Mouse (Mus musculus): ENCODE data around the gene Strada.

Gene Strada

DNA sequence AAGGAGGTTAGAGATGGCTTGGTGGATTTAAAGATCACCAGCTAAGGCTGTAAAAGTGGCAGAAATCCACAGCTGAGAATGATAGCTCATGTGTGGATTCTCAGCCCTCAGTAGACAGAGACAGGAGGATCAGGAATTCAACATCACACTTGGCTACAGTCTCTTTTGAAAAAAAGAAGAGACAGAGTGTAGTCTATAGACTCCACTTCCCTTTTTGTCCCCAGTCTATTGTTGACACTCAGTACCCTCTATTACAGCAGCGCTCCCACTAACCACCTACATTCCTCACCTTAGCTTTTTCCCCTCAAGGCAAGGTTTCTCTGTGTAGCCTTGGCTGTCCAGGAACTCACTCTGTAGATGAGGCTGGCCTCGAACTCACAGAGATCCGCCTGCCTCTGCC, 10.3 kb downstream of the Strada start:
- no peak for DNase-seq (ENCODE audit: low read depth, low spot score)

DNA sequence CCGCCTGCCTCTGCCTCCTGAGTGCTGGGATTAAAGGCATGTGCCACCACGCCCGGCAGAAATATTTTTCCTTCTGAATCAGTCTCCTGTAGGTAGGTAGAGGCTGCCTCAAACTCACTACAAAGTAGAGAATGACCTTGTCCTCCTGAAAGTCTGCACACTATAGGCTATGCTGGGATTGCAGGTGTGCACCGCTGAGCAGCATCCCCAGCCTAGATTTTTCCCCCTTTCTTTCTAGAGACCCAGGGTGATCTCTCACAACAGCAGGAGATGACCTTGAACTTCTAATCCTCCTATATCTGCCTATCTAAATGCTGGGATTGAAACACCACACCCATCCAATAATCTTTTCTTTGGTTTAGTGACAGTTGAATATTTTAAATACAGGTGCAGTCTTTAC, 14.6 kb downstream of the Strada start:
- no peak for DNase-seq (ENCODE audit: low read depth, low spot score)

DNA sequence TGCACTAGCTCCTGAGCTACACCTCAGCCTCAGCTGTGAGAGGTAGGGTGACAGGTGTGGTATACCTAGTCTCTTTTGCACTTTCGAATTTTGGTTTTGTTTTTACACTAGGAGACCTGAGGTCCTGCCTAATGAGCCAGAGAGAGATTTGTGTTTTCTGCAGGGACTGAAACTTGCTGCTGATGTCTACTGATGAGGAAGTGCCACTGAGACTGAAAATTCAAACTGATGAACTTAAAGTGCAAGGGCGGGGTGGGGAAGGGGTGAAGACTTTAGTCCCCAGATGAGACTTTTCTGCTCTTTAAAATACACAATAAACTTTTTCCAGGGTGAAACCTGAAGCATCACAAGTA, 21.5 kb downstream of the Strada start:
- no peak for DNase-seq (ENCODE audit: low read depth, low spot score)

DNA sequence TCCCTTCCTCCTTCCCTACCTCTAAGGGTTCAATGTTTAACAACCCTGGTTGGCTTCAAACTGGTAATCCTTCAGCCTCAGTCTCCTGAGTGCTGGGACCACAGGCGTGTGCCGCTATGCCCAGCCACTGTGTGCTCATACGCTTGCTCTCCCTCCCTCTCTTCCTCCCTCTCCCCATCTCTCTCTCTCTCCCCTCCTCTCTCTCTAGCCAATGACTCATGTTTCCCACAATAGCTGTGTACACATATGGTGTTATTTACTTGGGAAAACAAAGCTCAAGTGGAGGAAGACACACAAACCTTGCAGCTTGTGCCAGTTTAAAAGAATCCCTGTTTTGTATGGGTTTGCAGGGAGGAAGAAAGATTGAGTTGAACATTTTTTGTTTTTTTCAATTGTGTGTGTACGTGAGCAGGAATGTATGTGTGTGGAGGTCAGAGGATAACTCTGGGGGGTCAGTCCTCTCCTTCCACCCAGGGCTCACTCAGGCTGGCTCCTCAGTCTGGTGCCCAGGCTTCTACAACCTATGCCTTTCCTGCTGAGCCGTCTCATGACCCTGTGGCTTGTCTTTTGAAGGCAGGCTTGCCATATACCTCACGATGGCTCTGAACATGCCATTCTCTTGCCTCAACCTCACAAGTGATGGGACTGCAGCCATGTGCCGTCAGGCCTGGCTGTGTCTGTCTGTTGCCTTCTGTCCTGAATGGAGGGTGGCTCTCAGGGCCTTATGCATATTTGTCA, 22.1 kb downstream of the Strada start:
- DNase-seq (ENCODE audit: low read depth, low spot score): peak; percentile 71

DNA sequence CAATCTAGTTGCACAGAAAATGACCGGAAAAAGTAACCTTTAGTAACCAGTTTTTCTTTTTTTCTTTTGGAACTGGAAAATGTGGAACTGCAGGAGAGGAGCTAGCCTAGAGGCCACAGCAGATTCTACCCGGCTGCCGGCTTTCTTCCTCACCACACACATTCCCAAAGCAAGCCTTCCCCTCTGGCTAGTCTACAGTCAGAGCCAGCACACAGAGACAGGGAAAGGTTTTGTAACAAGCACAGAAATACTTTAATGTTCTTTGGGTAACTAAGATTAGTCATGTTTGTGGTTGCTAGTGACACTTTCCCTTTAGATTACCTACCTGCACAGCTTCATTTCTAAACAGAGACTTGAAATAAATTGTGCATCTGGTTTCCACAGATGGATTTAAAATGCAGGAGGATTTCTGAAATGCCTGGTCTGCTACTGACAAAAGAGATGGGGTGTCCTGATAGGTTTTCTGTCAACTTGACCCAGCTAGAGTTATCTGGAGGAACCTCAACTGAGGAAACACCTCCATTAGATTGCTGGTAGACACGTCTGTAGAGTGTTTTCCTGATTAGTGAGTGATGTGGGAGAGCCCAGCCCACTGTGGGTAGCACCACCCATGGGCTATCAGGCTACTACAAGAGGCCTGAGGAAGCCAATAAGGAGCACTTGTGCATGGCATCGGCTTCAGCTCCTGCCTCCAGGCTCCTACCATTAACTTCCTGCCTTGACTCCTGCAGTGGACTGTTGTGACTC, 23.8 kb downstream of the Strada start:
- DNase-seq (ENCODE audit: low read depth, low spot score): peak; percentile 36

DNA sequence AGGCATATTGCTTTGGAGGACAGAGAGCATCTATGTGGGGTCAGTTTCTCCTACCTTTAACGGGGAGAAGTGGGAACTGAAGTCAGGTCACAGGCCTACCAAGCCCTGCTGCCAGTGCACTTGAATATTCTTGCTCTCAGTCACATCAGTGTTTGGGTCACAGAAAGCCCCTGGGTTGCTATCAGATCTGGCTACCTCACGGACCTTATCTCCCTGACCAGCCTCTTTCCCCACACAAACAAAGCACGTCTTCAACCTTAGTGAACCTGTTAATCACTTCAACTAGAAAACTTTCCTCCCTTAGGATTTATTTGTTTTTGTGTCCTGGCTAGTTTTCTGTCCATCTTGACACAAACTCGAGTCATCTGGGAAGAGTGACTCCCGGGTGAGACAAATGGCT, 25.6 kb downstream of the Strada start:
- no peak for DNase-seq (ENCODE audit: low read depth, low spot score)

DNA sequence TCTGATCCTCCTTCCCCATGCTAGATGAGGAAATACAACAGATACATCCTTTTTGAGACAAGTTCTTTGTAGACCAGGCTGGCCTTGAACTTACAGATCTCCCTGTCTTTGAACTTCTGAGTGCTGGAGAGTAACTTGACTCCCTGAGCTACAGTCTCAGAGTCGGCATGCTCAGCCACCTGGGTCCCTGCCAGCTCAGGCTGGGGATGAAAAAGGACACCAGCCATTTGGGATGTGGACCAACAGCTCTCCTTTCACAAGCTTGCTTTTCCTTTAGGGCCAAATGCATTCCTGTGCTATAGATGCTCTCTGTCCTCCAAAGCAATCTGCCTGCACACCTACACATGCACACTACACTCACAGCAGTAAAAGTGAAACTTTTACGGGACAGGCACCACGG, 26.9 kb downstream of the Strada start:
- DNase-seq (ENCODE audit: low read depth, low spot score): peak; percentile 55

DNA sequence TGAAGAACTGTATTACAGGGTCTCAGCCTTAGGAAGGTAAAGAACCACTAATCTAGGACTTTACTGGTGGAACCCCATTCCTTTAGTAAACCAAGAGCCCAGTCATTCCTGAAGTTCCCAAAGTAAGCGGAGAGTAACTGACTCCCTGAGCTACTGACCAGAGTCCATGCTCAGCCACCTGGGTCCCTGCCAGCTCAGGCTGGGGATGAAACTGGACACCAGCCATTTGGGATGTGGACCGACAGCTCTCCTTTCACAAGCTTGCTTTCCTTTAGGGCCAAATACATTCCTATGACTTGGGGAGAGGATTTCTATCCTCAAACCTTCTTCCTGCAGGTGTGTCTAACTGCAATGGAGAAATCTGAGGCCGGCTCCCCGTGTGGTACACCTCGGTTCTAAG, 27.6 kb downstream of the Strada start:
- DNase-seq (ENCODE audit: low read depth, low spot score): peak; percentile 55

DNA sequence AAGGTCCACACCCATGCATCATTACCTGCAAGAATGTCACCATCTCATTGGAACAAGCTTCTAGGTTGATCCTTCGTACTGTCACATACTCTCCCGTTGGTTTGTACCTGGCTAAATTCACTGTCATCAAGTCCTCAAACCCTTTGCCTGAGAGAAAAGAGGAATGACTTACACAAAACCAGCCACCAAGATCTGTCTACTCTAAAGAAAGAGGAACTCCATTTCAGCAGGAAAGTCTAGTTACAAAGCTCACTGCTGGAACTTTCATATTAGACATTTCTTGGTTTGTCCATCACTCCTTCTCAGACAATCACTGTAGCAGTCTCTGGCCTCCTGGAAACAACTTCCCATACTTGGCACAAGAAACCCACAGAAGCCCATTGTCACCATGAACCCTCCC, 28.7 kb downstream of the Strada start:
- DNase-seq (ENCODE audit: low read depth, low spot score): no peak

DNA sequence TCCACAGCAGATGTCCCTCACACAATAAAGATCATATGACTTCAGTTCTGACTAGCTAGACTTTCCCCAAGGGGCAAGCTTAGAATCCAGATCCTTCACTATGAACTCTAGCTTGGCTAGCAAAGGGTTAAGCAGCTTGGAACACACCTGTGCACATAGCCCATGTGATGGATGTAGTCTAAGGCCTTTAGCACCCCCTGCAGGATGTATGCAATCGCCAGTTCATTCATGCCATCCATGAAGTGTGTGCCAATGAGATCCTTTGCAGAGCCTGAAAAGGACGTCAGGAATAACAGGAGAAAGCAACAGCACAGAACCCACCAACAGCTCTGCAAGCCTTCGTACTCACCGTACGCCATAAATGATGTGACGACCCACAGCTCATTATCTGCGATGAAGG, 31.2 kb downstream of the Strada start:
- peak; percentile 31 for DNase-seq (ENCODE audit: low read depth, low spot score)

DNA sequence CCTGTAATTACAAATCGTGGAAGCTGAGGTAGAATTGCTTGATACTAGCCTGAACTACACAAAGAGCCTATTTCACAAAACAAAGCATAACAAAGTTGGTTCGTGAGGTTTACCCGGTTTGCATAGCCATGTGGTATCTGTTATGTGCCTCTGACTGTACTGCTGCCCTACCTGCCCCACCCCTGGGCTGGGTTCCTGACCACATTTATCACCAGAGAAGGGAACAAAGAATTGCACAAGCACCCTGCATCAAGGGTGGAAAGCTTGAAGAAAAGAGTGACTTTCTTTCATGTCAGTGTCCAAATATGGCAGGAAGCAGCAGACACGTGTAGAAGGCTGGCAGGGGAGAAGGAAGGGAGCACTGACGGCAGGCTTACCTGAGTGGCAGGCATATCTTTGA, 34.5 kb downstream of the Strada start:
- peak; percentile 64 for DNase-seq (ENCODE audit: low read depth, low spot score)

DNA sequence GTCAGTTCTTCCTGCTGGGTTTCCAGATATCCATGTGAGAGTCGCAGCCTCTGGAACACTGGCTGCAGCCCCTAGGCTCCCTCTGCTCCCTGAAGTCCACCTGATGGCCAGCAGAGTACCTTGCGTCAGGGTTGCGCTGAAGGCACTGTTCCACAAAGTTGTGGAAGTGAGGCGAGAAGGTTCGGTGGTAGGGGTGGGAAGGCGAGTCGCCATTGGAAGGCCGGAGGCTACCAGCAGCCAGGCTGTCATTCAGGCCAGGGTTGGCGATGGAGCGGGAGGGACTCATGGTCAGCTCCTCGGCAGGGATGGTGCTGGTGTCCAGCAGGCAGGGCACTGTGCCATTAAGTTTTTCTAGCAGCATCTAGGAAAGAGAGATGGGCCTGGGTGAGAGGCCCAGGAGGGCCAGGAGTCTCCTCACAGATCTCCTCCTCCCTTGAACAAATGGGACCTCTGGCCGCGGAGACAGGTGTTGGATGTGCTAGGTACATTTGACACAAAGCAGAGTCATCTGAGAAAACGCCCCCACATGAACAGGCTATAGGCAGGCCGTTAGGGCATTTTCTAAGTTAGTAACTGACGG, 37.3 kb downstream of the Strada start:
- DNase-seq (ENCODE audit: low read depth, low spot score): no peak

DNA sequence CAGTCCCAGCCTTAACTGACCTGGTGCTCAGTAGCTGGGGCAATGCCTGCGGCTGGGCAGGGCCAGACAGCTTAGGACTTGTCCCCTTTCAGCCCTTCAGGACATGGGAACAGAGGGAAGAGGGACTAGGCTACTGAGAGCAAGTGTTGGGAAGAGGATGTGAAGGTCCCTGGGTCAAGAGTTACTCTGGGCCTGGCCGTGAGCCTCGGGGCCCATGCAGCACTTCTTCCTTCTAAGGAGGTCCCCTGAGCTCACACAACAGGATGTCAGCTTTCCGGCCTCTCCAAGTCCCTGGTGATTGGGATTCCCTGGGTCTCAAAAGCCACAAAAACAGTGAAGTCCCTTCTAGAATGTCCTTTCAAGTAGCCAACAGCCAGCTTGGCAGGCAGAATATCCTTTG, 38.4 kb downstream of the Strada start:
- no peak for DNase-seq (ENCODE audit: low read depth, low spot score)

DNA sequence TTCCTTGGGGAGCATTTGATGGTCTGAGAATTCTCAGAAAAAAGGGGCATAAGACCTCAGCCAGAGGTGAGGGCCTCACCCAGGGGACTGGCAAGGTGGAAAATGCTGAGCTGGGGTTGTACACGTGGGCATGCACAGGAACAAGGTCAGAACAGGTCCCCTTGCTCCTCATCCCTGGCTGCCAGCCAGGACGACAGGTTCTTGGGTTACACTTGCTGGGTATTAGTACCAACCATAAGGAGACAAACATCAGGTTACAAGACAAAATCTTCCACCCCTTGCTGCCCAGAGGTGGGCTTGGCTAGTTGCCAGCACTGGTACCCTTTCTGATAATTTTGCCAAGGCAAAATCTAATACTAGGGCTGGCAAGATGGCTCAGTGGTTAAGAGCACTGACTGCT, 39.7 kb downstream of the Strada start:
- no peak for DNase-seq (ENCODE audit: low read depth, low spot score)

DNA sequence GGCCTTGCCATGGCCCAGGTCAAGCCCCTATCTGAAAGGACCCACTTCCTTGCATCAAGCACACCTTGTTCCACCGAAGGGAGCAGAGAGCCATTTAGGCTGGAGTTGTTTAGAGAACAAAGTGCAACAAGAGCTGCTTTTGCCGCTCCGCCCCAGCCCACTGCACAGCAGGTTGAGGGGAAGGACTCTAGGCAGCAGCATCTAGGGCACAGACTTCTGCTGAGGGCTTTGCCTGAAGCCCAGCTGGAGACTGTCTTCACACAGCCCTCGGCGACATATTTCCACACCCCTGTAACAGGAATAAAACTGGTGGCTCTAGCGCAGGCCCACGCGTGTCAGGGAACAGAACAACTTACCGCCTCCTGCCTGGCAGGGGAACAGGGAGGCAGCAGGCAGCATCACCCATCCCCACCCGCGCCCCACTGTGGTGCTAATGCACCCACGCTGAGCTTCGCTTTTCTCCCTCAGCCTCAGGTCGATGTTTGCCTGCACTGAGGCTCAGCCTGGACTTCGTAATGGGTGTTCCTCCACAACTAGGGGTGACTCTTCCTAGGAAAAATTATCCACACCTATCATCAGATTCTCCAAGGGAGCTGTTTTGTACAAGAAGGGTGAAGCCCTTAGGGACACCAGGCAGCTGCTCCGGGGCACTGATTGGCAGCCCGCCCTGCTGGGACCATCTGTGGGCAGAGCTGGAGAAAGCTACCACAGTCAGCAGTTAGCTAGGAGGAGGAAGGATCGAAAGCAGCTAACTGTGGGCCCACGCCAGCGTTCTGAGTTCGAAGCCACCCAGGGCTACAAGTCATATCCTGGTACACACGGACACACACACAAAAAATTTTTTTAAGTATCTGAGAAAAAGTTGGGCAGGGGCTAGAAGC, 40.9 kb downstream of the Strada start, which contains the start of the genes Gm10840 and Limd2:
Gene Gm10840, plus strand, starts transcription at position 10 of the 881 bp plus-strand sequence.
Gene Limd2, minus strand, starts transcription at position 20 of the 881 bp plus-strand sequence.
- DNase-seq (ENCODE audit: low read depth, low spot score): no peak

DNA sequence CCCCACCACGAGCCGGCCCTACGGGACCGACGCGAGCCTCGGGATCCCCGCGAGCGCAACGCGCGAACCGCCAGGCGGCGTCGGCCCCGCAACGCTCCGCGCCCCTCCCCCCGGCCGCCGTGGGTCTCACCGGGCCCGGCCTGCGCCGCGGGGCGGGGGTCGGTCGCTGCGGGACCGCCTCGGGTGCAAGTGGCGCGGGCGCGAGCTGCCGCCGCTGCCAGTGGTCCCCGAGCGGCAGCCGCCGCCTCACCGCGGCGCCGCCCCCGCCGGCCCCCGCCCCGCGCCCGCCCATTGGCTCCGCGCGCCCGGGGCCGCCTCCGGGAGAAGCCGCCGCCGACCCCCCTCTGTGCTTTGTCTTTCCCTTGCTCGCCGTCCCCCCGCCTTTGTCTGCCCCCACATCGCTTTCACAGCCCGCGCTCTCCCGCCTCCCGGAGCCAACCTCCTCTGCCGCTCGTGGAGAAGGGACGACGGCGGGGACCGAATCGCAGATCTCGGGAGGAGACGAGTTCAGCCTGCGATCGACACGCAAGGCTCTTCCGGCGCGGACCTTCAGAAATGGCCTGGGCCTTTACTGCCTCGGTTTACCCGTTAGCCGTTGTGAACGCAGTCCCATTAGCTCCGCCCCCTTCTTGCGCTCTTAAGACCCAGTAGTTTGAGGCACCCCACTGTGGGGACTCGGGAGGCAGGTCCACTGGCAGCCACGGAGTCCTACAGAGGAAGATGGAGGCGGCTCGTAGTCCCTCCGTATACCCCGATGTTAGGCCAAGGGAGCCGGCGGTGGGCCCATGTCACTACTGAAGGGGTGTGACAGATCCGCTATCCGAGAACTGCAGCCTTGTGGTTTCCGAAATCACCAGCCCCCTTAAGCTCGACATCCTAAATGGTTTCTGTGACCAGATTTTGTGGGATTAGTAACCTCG, 41.8 kb downstream of the Strada start:
- peak; percentile 32 for DNase-seq (ENCODE audit: low read depth, low spot score)

DNA sequence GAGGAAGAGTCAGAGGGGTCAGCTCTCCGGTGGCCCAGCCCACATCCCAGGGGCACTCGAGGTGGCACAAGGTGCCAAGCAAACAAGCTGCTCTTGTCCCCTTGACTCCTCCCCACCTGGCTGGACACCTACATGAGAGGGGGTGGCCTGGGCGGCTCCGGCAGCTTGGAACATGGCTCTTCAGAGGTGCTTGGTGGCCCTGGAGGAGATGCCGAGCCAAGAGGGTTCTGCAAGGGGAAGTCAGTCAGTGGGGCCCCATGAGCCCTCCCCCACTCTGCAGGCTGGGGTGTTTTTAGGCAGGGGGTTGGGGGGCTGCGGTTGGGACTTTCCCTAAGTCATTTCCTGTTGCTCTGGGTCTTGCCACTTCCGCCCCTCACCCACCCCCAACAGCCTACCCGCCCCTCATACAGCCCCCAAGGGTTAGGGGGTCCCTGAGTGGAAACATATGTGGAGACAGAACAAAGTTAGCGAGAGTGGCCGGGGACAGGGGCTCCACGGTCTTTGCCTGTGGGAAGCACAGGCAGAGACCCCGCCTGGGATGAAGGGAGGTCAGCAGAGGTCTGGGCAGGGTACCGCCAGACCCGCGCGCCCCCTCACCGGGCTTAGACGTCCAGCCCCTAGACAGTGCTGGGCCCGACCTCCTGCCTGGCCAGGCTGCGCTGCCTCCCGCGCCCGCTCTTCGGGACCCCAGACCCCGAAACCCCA, 42.6 kb downstream of the Strada start:
- no peak for DNase-seq (ENCODE audit: low read depth, low spot score)

DNA sequence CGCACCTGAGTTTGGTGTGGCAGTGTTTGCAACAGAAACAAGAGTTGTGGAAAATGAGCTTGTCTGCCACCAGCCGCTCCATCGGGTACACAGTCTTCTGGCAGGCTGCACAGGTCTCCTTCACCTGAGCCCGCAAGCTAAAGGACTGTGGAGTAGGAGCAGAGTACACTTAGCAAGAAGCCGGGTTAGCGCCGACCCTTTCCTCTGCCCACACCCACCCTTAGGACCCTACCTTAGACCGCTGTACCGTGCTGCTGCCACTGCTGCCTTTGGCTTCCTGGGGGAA, 43.1 kb downstream of the Strada start:
- no peak for DNase-seq (ENCODE audit: low read depth, low spot score)

DNA sequence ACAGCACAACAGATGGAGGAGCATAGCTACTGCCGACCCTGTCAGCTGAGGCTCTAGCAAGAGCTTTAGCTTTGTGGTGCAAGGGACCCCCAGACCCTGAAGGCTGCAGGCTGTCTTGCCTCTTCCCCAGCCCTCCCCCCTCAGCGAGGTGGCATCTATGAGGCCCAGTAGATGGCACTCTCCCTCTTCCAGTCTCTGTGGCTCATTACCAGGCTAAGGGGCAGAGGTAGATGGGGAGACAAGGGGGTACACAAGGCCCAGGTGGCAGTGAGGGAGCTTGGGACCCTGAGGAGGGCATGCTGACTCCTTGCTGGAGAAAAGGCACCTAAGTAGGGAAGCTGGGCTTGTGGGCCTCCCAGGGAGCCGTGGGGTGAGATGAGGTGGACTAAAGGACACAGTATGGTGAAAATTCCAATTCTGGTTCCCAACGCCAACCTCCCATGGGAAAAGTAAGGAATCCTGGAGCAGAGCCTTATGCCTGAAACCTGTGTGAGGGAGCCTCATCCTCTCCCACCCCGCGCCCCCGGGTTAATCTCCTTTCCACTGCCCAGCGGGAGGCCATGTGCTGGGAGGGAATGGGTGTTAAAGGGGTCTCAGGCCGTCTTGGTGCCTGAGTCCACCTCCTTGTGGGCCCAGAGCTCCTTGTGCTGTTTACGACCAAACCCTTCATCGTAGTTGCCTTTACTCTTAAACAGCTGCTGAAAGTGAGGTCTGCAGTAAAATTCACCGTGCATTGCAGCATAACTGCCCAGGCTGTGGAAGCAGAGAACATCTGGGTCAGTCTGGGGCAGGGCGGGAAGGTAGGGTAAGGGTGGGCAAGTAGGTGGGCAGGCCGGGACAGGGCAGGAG, 43.7 kb downstream of the Strada start:
- DNase-seq (ENCODE audit: low read depth, low spot score): peak; percentile 61

Data from 3T3-L1 (cell line).